Mouse (Mus musculus): ENCODE data around the gene Trnp1.

- no peak for TF ChIP-seq CTCF (IDR thresholded peaks at IDR 0.05; ENCODE audit: low read depth)
- no peak for TF ChIP-seq EP300 (optimal IDR thresholded peaks at IDR 0.05)
Measured at GRCm38 (mm10) chr4:133491800-133492199, 6.5 kb downstream of the Trnp1 start.

Data from stomach, postnatal 0 days (tissue).